Mouse (Mus musculus) stomach, postnatal 0 days (tissue): Measurements from ENCODE around the gene Rpap2. TPM values are rescaled to one million over a fixed set of nuclear protein-coding genes. Genes with fewer than 3 reads are reported as not detected.

Experiments
- ATAC-seq: fragments of 200-750 bp; cut with Nextera tagmentation; 2 replicates; pipeline ENCODE4 v1.8.0; 2017; ENCODE audit not compliant: low FRiP score, low TSS enrichment
- DNase-seq: peaks from one replicate; pipeline ENCODE4 v3.0.0-alpha.2; 2016; ENCODE audit warnings: low spot score
- H3K27ac ChIP-seq: fragments of 300-500 bp; sonication (generic); replicated peaks from 2 replicates; pipeline ENCODE4 v1.5.1; 2014; ENCODE audit warnings: mild to moderate bottlenecking, control low read depth
- H3K27me3 ChIP-seq: fragments of 300-500 bp; sonication (generic); 2 replicates; pipeline ENCODE4 v1.6.1; 2014; ENCODE audit warnings: low read length; ENCODE audit not compliant: control insufficient read depth, insufficient read depth
- H3K36me3 ChIP-seq: fragments of 300-500 bp; sonication (generic); 2 replicates; pipeline ENCODE4 v1.6.1; 2014; ENCODE audit warnings: low read length, mixed read lengths; ENCODE audit not compliant: control insufficient read depth, insufficient read depth
- H3K4me1 ChIP-seq: fragments of 300-500 bp; sonication (generic); replicated peaks from 2 replicates; pipeline ENCODE4 v1.6.1; 2014; ENCODE audit warnings: antibody characterized with exemption; ENCODE audit not compliant: control insufficient read depth, insufficient read depth
- H3K4me2 ChIP-seq: fragments of 300-500 bp; sonication (generic); replicated peaks from 2 replicates; pipeline ENCODE4 v1.6.1; 2014; ENCODE audit warnings: low read depth, mild to moderate bottlenecking, control low read depth, moderate library complexity
- H3K4me3 ChIP-seq: fragments of 300-500 bp; sonication (generic); 2 replicates; pipeline ENCODE4 v1.5.1; 2014; ENCODE audit warnings: low read depth, low read length, control low read depth
- H3K9ac ChIP-seq: fragments of 300-500 bp; sonication (generic); 2 replicates; pipeline ENCODE4 v1.6.1; 2014; ENCODE audit warnings: mild to moderate bottlenecking, low read length, control low read depth, mixed read lengths
- H3K9me3 ChIP-seq: fragments of 300-500 bp; sonication (generic); 2 replicates; pipeline ENCODE4 v1.6.1; 2016; ENCODE audit warnings: low read length; ENCODE audit not compliant: control insufficient read depth
- CTCF ChIP-seq: IDR thresholded peaks from 2 replicates; pipeline ENCODE4 v1.5.1; 2016; ENCODE audit warnings: antibody characterized with exemption, low read depth, mild to moderate bottlenecking, moderate library complexity
- EP300 ChIP-seq: optimal IDR thresholded peaks from 2 replicates; pipeline ENCODE3; 2016; ENCODE audit warnings: antibody characterized with exemption
- WGBS: fragments of 180-500 bp; shearing (Covaris S2); extraction: QIAGEN DNeasy Blood & Tissue Kit; methylation state at CpG from one replicate; pipeline ENCODE4 v1.1.7; 2014; 5-methylcytosine and 5-hydroxymethylcytosine counted together
- polyA plus RNA-seq: library from polyadenylated mRNA; unstranded; fragments of >200 nt; fragmentation: Nextera tagmentation; extraction: Ambion mirVana; gene quantifications from 2 replicates; pipeline ENCODE4 v1.2.1, GENCODE M21; 2015

Gene Rpap2
- polyA plus RNA-seq, 1 experiment from 2014 or later = 10.4 TPM

DNA sequence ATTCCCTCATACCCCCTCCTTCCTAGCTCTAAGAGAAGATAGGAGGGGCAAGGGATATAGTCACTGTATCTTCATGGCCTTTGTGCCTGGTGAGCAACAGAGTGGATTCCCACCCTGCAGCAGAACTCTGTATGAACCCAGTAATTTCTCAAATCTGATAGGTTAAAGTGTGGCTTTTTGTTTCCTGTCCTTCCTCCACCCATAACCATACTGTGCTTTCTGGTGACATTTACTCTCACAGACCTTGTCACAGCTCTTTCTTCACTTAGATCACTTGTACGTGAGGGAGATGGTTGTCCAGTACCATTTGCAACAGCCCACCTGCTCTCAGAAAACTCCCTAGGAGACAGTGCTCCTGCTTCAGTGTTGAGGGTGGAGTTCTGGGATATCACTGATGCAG, 53.3 kb downstream of the Rpap2 start:
- 67% methylated on average over 1 of the region's 1 CpGs for WGBS
- Histone ChIP-seq H3K27me3 (no peaks in the 10 kb centered on the region), H3K4me2 (no peak overlapping the region), H3K36me3 (no peaks in the 10 kb centered on the region), H3K9me3 (no peaks in the 10 kb centered on the region), H3K27ac (no peak overlapping the region), H3K9ac (no peak overlapping the region), H3K4me3 (no peak overlapping the region), H3K4me1 (no peaks in the 10 kb centered on the region)
- ATAC-seq (no peak), DNase-seq (no peak)
- no peak for TF ChIP-seq EP300
- no peak for TF ChIP-seq CTCF

DNA sequence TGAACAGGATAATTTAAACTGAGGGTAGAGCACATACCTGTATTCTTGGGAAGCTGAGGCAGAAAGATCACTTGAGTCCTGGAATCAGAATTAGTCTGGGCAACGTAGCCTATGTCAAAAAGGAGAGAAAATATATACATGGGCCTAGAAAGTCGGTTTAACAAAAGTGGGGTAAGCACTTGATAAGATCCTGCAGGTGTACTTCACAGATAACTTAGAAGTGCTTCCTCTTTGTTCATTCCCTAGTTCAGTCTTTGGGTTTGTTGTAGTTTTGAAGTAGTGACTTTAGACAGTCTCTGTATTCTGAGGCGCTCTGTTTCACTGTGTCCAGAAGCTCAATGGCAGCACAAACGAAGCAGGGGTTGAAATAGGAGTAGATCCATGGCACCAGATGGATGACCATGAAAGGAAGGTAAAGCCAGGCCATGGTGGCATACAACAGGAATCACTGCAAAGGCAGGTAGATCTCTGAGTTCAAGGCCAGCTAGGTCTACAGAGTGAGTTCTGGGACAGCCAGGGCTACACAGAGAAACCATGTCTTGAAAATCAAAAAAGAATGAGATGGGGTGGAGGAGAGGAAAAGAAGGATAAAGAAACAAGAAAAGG, 55.0 kb downstream of the Rpap2 start:
- Histone ChIP-seq H3K4me3 (no peak overlapping the region), H3K36me3 (no peaks in the 10 kb centered on the region), H3K27ac (no peak overlapping the region), H3K4me2 (no peak overlapping the region), H3K4me1 (no peaks in the 10 kb centered on the region), H3K9ac (no peak overlapping the region), H3K9me3 (no peaks in the 10 kb centered on the region), H3K27me3 (no peaks in the 10 kb centered on the region)
- DNase-seq (no peak), ATAC-seq (no peak)
- 92% methylated on average over 4 of the region's 4 CpGs for WGBS
- TF ChIP-seq EP300 (no peak), CTCF (no peak)

DNA sequence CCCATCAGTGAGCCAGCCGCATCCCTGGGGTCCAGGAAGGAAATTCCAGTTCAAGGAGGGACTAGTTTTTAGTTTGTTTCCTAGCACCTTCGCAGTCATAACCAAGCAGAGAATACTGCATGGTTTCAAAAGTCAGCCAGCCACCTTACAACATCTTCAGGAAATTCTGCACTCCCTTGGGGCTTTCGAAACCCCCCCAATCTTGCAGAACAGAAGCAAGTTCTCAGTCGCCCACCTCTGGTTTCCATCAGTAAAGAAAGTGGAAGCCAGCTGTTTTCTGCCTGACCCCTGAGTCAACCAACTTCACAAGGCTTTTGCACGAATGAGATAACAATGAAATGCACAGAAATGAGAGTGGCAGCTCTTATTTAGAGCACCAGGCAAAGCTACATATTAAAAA, 81.2 kb downstream of the Rpap2 start:
- WGBS = 57% methylated on average over 5 of the region's 5 CpGs
- no peak overlapping the region for H3K4me2 ChIP-seq

DNA sequence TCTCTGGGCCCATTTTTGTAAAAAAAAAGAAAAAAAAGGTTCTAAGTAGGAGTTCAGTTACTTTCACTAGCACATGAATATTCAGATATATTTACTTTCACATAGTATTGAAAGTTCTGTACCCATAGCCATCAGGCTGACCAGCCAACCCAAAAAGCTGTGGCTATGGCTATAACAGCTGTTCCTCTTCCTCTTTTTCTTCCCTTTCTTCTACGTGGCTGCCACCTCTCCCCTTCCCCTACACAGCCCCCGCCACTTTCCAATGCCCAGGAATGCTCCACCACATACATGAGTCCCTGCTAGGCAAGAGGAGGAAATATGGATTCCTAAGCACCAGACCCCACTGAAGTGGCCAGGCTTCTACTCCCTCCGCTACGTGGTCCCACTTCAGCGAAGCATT, 84.1 kb downstream of the Rpap2 start:
- Histone ChIP-seq H3K27me3 (no peaks in the 10 kb centered on the region), H3K4me2 (no peak overlapping the region), H3K27ac (no peak overlapping the region), H3K9ac (no peak overlapping the region), H3K4me1 (no peaks in the 10 kb centered on the region), H3K4me3 (no peak overlapping the region), H3K36me3 (no peaks in the 10 kb centered on the region), H3K9me3 (no peaks in the 10 kb centered on the region)
- no peak for ATAC-seq
- no peak for TF ChIP-seq CTCF
- no peak for TF ChIP-seq EP300
- 76% methylated on average over 5 of the region's 5 CpGs for WGBS
- no peak for DNase-seq

More for the DNA sequence above, 81.2 kb downstream of the Rpap2 start:
- Histone ChIP-seq H3K4me3 (no peak overlapping the region), H3K9ac (no peak overlapping the region), H3K27ac (no peak overlapping the region), H3K36me3 (no peaks in the 10 kb centered on the region), H3K9me3 (no peaks in the 10 kb centered on the region), H3K27me3 (no peaks in the 10 kb centered on the region), H3K4me1 (no peaks in the 10 kb centered on the region)
- no peak for DNase-seq
- ATAC-seq = no peak
- TF ChIP-seq CTCF (no peak), EP300 (no peak)

DNA sequence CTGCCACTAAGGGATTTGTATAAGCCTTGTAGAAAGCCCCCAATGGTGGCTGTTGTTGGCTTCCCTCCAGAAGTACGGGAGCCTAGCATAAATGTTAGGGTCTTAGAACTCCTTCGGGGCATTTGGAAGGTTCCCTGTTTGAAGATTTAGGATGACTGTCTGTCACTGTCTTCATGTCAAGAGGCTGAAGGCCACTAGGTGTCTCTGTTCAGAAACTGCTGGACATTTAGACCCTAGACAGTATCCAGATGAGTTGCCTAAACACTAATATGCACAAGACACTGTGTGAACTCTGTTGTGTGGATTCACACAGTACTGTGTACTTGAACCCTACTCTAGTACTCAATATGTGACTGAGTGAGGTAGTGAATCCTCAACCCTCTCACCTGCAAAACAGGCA, 87.2 kb downstream of the Rpap2 start:
- H3K9me3 ChIP-seq = no peaks in the 10 kb centered on the region
- WGBS = 78% methylated on average over 2 of the region's 2 CpGs
- DNase-seq = no peak
- no peak overlapping the region for H3K4me3 ChIP-seq
- no peak overlapping the region for H3K27ac ChIP-seq
- no peak overlapping the region for H3K4me2 ChIP-seq
- no peak for ATAC-seq
- no peak overlapping the region for H3K9ac ChIP-seq
- H3K4me1 ChIP-seq = no peaks in the 10 kb centered on the region
- peak; percentile 49 for TF ChIP-seq CTCF
- no peak for TF ChIP-seq EP300
- peaks cover 3% of the 10 kb centered on the region; the same call in 1 of the 2 replicates for H3K27me3 ChIP-seq
- H3K36me3 ChIP-seq = no peaks in the 10 kb centered on the region

DNA sequence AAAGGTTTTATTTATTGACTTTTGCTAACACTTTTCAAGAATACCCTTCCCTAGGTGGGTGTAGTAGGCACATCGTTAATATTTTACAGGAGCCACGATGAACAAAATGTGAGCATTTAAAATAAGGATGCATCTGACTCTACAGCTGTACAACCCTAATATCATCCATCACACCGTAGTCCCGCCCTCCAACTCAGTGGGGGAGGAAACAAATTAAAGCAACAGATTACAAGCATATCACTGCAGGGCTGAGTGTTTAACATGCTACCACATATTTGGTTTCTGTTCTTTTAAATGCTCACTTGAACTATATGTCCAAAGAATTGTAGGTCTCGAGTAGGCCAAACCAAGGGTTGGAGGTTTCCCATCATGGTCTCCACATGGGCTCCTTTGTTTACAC, 90.0 kb downstream of the Rpap2 start:
- Histone ChIP-seq H3K4me3 (no peak overlapping the region), H3K4me1 (no peaks in the 10 kb centered on the region), H3K4me2 (no peak overlapping the region), H3K27me3 (peaks cover 3% of the 10 kb centered on the region; the same call in 1 of the 2 replicates), H3K36me3 (no peaks in the 10 kb centered on the region), H3K9ac (no peak overlapping the region), H3K27ac (no peak overlapping the region), H3K9me3 (no peaks in the 10 kb centered on the region)
- WGBS = 95% methylated on average over 5 of the region's 5 CpGs
- TF ChIP-seq CTCF (no peak), EP300 (no peak)
- ATAC-seq (no peak), DNase-seq (no peak)
